Mouse (Mus musculus) duodenum, adult 2 months (tissue): ENCODE measurements around the gene Ppan. TPM values are rescaled to one million over a fixed set of nuclear protein-coding genes. Genes with fewer than 3 reads are reported as not detected.

Experiments
- polyA plus RNA-seq: library from polyadenylated mRNA; depleted of rRNA; stranded (reverse); fragments of >200 nt; gene quantifications from 2 replicates; pipeline ENCODE4 v1.2.3, GENCODE M21; 2012; ENCODE audit warnings: low replicate concordance; rRNA removed

The Ppan gene
- 42.0 and 95.8 TPM in 2 replicates for polyA plus RNA-seq

GRCm38 (mm10) chr9:20887704-20888385 lies at the start of gene Ppan:
Ppan (plus strand) TSS chr9:20888175.

GRCm38 (mm10) chr9:20868448-20869001 lies 19.4 kb upstream of the Ppan start, which contains the start of gene A230050P20Rik:
A230050P20Rik (plus strand) TSS chr9:20868642.

GRCm38 (mm10) chr9:20879097-20879792 lies 8.7 kb upstream of the Ppan start, which contains the start of gene Angptl6:
Angptl6 (minus strand) TSS chr9:20879727.

GRCm38 (mm10) chr9:20898511-20899073 lies 10.6 kb downstream of the Ppan start, which contains the start of gene Eif3g:
Eif3g (minus strand) TSS chr9:20898623.

Other genes with a start within 250 kb of the Ppan start
- 133 and 188 TPM in 2 replicates for gene Ubl5, start 245.3 kb upstream of the Ppan start, polyA plus RNA-seq
- gene Fbxl12, start 243.4 kb upstream of the Ppan start, polyA plus RNA-seq: 36.8 and 39.1 TPM in 2 replicates
- gene Pin1, start 236.1 kb upstream of the Ppan start, polyA plus RNA-seq: 8.2 and 14.4 TPM in 2 replicates
- 2.0 and 2.1 TPM in 2 replicates for gene Olfm2, start 141.8 kb upstream of the Ppan start, polyA plus RNA-seq
- gene Col5a3, start 73.1 kb upstream of the Ppan start, polyA plus RNA-seq: 3.6 and 4.2 TPM in 2 replicates
- gene Rdh8, start 69.7 kb upstream of the Ppan start, polyA plus RNA-seq: not detected in 2 replicates
- gene A230050P20Rik, start 19.5 kb upstream of the Ppan start, polyA plus RNA-seq: 30.5 and 45.4 TPM in 2 replicates
- 5.3 and 7.1 TPM in 2 replicates for gene Angptl6, start 8.4 kb upstream of the Ppan start, polyA plus RNA-seq
- 85.5 and 104 TPM in 2 replicates for gene Eif3g, start 10.4 kb downstream of the Ppan start, polyA plus RNA-seq
- 18.2 and 20.2 TPM in 2 replicates for gene Dnmt1, start 71.7 kb downstream of the Ppan start, polyA plus RNA-seq
- gene S1pr2, start 88.6 kb downstream of the Ppan start, polyA plus RNA-seq: 1.6 and 2.6 TPM in 2 replicates
- 130 and 187 TPM in 2 replicates for gene Mrpl4, start 114.6 kb downstream of the Ppan start, polyA plus RNA-seq
- gene Icam1, start 127.8 kb downstream of the Ppan start, polyA plus RNA-seq: 6.5 TPM in 2 replicates
- gene Icam4, start 141.2 kb downstream of the Ppan start, polyA plus RNA-seq: 0.14 and 0.83 TPM in 2 replicates
- 0.13 TPM in 2 replicates for gene Icam5, start 143.9 kb downstream of the Ppan start, polyA plus RNA-seq
- 0.25 and 0.50 TPM in 2 replicates for gene Zglp1, start 178.9 kb downstream of the Ppan start, polyA plus RNA-seq
- gene Gm49373, start 184.9 kb downstream of the Ppan start, polyA plus RNA-seq: 0.15 and 0.40 TPM in 2 replicates
- gene Fdx1l, start 185.4 kb downstream of the Ppan start, polyA plus RNA-seq: 29.2 and 69.8 TPM in 2 replicates
- gene Gm38431, start 203.8 kb downstream of the Ppan start, polyA plus RNA-seq: 13.2 and 24.6 TPM in 2 replicates
- gene Raver1, start 203.8 kb downstream of the Ppan start, polyA plus RNA-seq: 70.5 and 116 TPM in 2 replicates
- 21.7 and 25.1 TPM in 2 replicates for gene Tyk2, start 243.1 kb downstream of the Ppan start, polyA plus RNA-seq